ENCODE assay signal across 8 mouse cellular contexts in the genomic region with DNA sequence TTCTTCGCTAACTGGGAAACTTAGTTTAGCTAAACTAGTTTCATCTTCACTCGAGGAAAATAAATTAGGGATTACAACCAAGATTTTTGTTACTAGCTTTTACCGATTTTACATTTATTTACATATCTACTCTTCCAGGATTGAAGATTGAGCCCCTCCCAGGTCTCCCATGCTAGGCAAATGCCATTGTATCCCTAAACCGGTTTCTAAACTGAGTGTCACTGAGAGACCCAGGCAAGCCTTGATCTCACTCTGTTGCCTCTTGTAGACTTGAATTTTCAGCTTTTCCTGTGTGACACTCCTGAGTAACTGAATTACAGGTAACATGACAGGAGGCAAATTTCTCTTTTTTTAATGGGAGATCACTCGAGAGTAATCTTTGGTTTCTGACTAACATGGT. TPM values are rescaled to one million over a fixed set of nuclear protein-coding genes. Genes with fewer than 3 reads are reported as not detected.
DNase-seq lines count a peak whose midpoint lies in the region; ATAC-seq and TF ChIP-seq lines count a peak whose summit lies in the region.

No protein-coding gene starts in this region.

- peak; percentile 23 for DNase-seq in kidney, postnatal 0 days (ENCODE audit: low spot score)
- no peak for DNase-seq in kidney, postnatal 36 days
- peak; percentile 13 for DNase-seq in embryo, embryonic 10 days (ENCODE audit: low spot score)
- no peak for DNase-seq in midbrain, postnatal 0 days (ENCODE audit: low spot score)
- DNase-seq in layer of hippocampus, adult 9-11 months = no peak
- no peak for DNase-seq in right cerebral cortex, adult 2 months (ENCODE audit: low spot score in 2 of 2)
- no peak for DNase-seq in retina, postnatal 1 day

- no peak for ATAC-seq in kidney, postnatal 0 days (replicated peaks; ENCODE audit: low FRiP score, low read depth)
- ATAC-seq in hindbrain, embryonic 15.5 days (ENCODE audit: low FRiP score, low read depth) = no peak
- no peak for ATAC-seq in midbrain, postnatal 0 days (ENCODE audit: low FRiP score)

- H3K4me2 ChIP-seq in kidney, postnatal 0 days (ENCODE audit: low read length) = peak overlapping the region; percentile 77
- peak overlapping the region; percentile 63 for H3K4me2 ChIP-seq in hindbrain, embryonic 15.5 days
- peak overlapping the region; percentile 54 for H3K4me2 ChIP-seq in midbrain, postnatal 0 days (ENCODE audit: low read depth, low read length, poor library complexity, severe bottlenecking)

- peak overlapping the region; percentile 92 for H3K4me3 ChIP-seq in kidney, postnatal 0 days (replicated peaks; ENCODE audit: low read depth, low read length)
- H3K4me3 ChIP-seq in hindbrain, embryonic 15.5 days = peak overlapping the region; percentile 74
- peak overlapping the region; percentile 91 for H3K4me3 ChIP-seq in midbrain, postnatal 0 days (ENCODE audit: low read depth, low read length)

- peaks cover 3% of the 10 kb centered on the region for H3K36me3 ChIP-seq in kidney, postnatal 0 days (ENCODE audit: insufficient read depth, low read length)
- H3K36me3 ChIP-seq in hindbrain, embryonic 15.5 days = peaks cover 21% of the 10 kb centered on the region
- H3K36me3 ChIP-seq in midbrain, postnatal 0 days (ENCODE audit: insufficient read depth, low read length) = peaks cover 6% of the 10 kb centered on the region; the same call in 1 of the 2 replicates

- TF ChIP-seq CTCF in kidney, postnatal 0 days (IDR thresholded peaks at IDR 0.05; ENCODE audit: low read depth) = no peak
- no peak for TF ChIP-seq CTCF in midbrain, postnatal 0 days (IDR thresholded peaks at IDR 0.05)

- peak overlapping the region; percentile 84 for H3K9ac ChIP-seq in kidney, postnatal 0 days (ENCODE audit: low read depth, low read length)
- H3K9ac ChIP-seq in hindbrain, embryonic 15.5 days = peak overlapping the region; percentile 82
- H3K9ac ChIP-seq in midbrain, postnatal 0 days (replicated peaks; ENCODE audit: low read length, poor library complexity, severe bottlenecking) = peak overlapping the region; percentile 77

- no peaks in the 10 kb centered on the region for H3K27me3 ChIP-seq in kidney, postnatal 0 days (ENCODE audit: insufficient read depth, low read length)
- no peaks in the 10 kb centered on the region for H3K27me3 ChIP-seq in hindbrain, embryonic 15.5 days
- H3K27me3 ChIP-seq in midbrain, postnatal 0 days (ENCODE audit: insufficient read depth, low read length) = no peaks in the 10 kb centered on the region

- 16% methylated on average over 5 of the region's 5 CpGs for WGBS in kidney, postnatal 0 days
- WGBS in hindbrain, embryonic 15.5 days = 21% methylated on average over 5 of the region's 5 CpGs
- WGBS in midbrain, postnatal 0 days = 15% methylated on average over 5 of the region's 5 CpGs

- 0 out of 2 replicates have a peak, but pooled peaks cover 2% of the 10 kb centered on the region for H3K4me1 ChIP-seq in kidney, postnatal 0 days (replicated peaks; ENCODE audit: insufficient read depth, low read length)
- H3K4me1 ChIP-seq in hindbrain, embryonic 15.5 days (replicated peaks) = peaks cover 15% of the 10 kb centered on the region
- H3K4me1 ChIP-seq in midbrain, postnatal 0 days (ENCODE audit: insufficient read depth, low read length) = no peaks in the 10 kb centered on the region

- H3K27ac ChIP-seq in kidney, postnatal 0 days = 0 out of 2 replicates have a peak overlapping the region, but pooled peaks have one; percentile 85
- no peak overlapping the region for H3K27ac ChIP-seq in hindbrain, embryonic 15.5 days (replicated peaks)
- H3K27ac ChIP-seq in midbrain, postnatal 0 days (ENCODE audit: low read depth, low read length) = no peak overlapping the region

- no peaks in the 10 kb centered on the region for H3K9me3 ChIP-seq in kidney, postnatal 0 days (replicated peaks; ENCODE audit: low read length)
- H3K9me3 ChIP-seq in hindbrain, embryonic 15.5 days = no peaks in the 10 kb centered on the region
- no peaks in the 10 kb centered on the region for H3K9me3 ChIP-seq in midbrain, postnatal 0 days (ENCODE audit: low read length)

RNA-seq across cellular contexts. Expression of gene Mfn1, which starts 0.8 kb away (rescaled TPM):
- 32.4 and 34.9 TPM in 2 replicates for polyA plus RNA-seq in kidney, postnatal 0 days (2015; fragmentation: Nextera tagmentation; extraction: Ambion mirVana)
- polyA plus RNA-seq in hindbrain, embryonic 15.5 days (2015; fragmentation: Nextera tagmentation; extraction: Ambion mirVana) = 36.4 and 45.0 TPM in 2 replicates
- 27.5 and 37.8 TPM in 2 replicates for total RNA-seq in midbrain, postnatal 0 days (2014; rRNA removed)
- polyA plus RNA-seq in midbrain, postnatal 0 days (2015; fragmentation: Nextera tagmentation; extraction: Ambion mirVana) = 29.9 and 39.4 TPM in 2 replicates

RNA-seq across cellular contexts. Expression of gene Zfp639, which starts 20.0 kb away (rescaled TPM):
- 38.6 and 41.6 TPM in 2 replicates for polyA plus RNA-seq in kidney, postnatal 0 days (2015; fragmentation: Nextera tagmentation; extraction: Ambion mirVana)
- 36.9 and 40.0 TPM in 2 replicates for polyA plus RNA-seq in hindbrain, embryonic 15.5 days (2015; fragmentation: Nextera tagmentation; extraction: Ambion mirVana)
- total RNA-seq in midbrain, postnatal 0 days (2014; rRNA removed) = 50.2 and 64.6 TPM in 2 replicates
- 40.6 and 43.5 TPM in 2 replicates for polyA plus RNA-seq in midbrain, postnatal 0 days (2015; fragmentation: Nextera tagmentation; extraction: Ambion mirVana)

RNA-seq across cellular contexts. Expression of gene Kcnmb3, which starts 38.0 kb away (rescaled TPM):
- 0.10 TPM in 1 of 2 replicates, not detected in the other for polyA plus RNA-seq in kidney, postnatal 0 days (2015; fragmentation: Nextera tagmentation; extraction: Ambion mirVana)
- polyA plus RNA-seq in hindbrain, embryonic 15.5 days (2015; fragmentation: Nextera tagmentation; extraction: Ambion mirVana) = 0.21 TPM in 1 of 2 replicates, not detected in the other
- total RNA-seq in midbrain, postnatal 0 days (2014; rRNA removed) = 0.24 TPM in 1 of 2 replicates, not detected in the other
- polyA plus RNA-seq in midbrain, postnatal 0 days (2015; fragmentation: Nextera tagmentation; extraction: Ambion mirVana) = 0.09 and 0.12 TPM in 2 replicates

Comparison
In these comparisons a context has a peak if more than half of its experiments do, and no peak if none do; other contexts are left out.
1. DNase-seq: peak in kidney, postnatal 0 days (single experiment) and embryo, embryonic 10 days (single experiment); none in kidney, postnatal 36 days (0 of 2), midbrain, postnatal 0 days (single experiment), layer of hippocampus, adult 9-11 months (single experiment), right cerebral cortex, adult 2 months (0 of 2) and retina, postnatal 1 day (single experiment).
2. Peak in every context shown above with its lines, with median percentiles within 50 percentile points of each other: H3K4me2 ChIP-seq, H3K4me3 ChIP-seq and H3K9ac ChIP-seq.